Mouse (Mus musculus) forebrain, embryonic 15.5 days (tissue): ENCODE measurements at regions not wholly inside any gene's neighbourhood (a gene's known extent, or its start where the extent isn't known, plus 50 kb on each side); places are given as distances from the start of the nearest gene placed in this dataset.

ENCODE experiments used
- ATAC-seq: fragments of 200-750 bp; cut with Nextera tagmentation; replicated peaks from 2 replicates; pipeline ENCODE4 v1.8.0; 2017; ENCODE audit warnings: mild to moderate bottlenecking, moderate TSS enrichment, moderate library complexity
- H3K27ac ChIP-seq: fragments of 300-500 bp; sonication (generic); replicated peaks from 2 replicates; pipeline ENCODE4 v1.5.1; 2015; ENCODE audit warnings: mild to moderate bottlenecking, inconsistent platforms
- H3K27me3 ChIP-seq: fragments of 300-500 bp; sonication (generic); 2 replicates; pipeline ENCODE4 v1.6.1; 2015; ENCODE audit warnings: inconsistent platforms
- H3K36me3 ChIP-seq: fragments of 300-500 bp; sonication (generic); 2 replicates; pipeline ENCODE4 v1.6.1; 2015; ENCODE audit warnings: mild to moderate bottlenecking, inconsistent platforms
- H3K4me1 ChIP-seq: fragments of 300-500 bp; sonication (generic); 2 replicates; pipeline ENCODE4 v1.6.1; 2015; ENCODE audit warnings: inconsistent platforms
- H3K4me2 ChIP-seq: fragments of 300-500 bp; sonication (generic); replicated peaks from 2 replicates; pipeline ENCODE4 v1.6.1; 2015; ENCODE audit warnings: mild to moderate bottlenecking, inconsistent platforms
- H3K4me3 ChIP-seq: fragments of 300-500 bp; sonication (generic); 2 replicates; pipeline ENCODE4 v1.5.1; 2015; ENCODE audit warnings: mild to moderate bottlenecking, inconsistent platforms
- H3K9ac ChIP-seq: fragments of 300-500 bp; sonication (generic); replicated peaks from 2 replicates; pipeline ENCODE4 v1.6.1; 2015; ENCODE audit warnings: mild to moderate bottlenecking, inconsistent platforms
- H3K9me3 ChIP-seq: fragments of 300-500 bp; sonication (generic); 2 replicates; pipeline ENCODE4 v1.6.1; 2016; ENCODE audit warnings: inconsistent platforms
- WGBS: fragments of 180-500 bp; shearing (Covaris S2); methylation state at CpG from one replicate; pipeline ENCODE4 v1.1.7; 2015; ENCODE audit warnings: mixed read lengths; 5-methylcytosine and 5-hydroxymethylcytosine counted together

GRCm38 (mm10) chr15:5676704-5677103, 432.7 kb upstream of the Ptger4 start:
- H3K27me3 ChIP-seq = no peaks in the 10 kb centered on the region
- no peak for ATAC-seq
- 86% methylated on average over 3 of the region's 3 CpGs for WGBS

GRCm38 (mm10) chr15:5693810-5694209, 449.8 kb upstream of the Ptger4 start:
- H3K4me3 ChIP-seq = no peak overlapping the region
- no peaks in the 10 kb centered on the region for H3K27me3 ChIP-seq
- no peaks in the 10 kb centered on the region for H3K9me3 ChIP-seq
- WGBS = 93% methylated on average over 1 of the region's 1 CpGs
- no peak overlapping the region for H3K9ac ChIP-seq
- no peak overlapping the region for H3K4me2 ChIP-seq
- H3K4me1 ChIP-seq = no peaks in the 10 kb centered on the region
- no peak overlapping the region for H3K27ac ChIP-seq
- no peak for ATAC-seq
- no peaks in the 10 kb centered on the region for H3K36me3 ChIP-seq

More at GRCm38 (mm10) chr15:5676704-5677103, 432.7 kb upstream of the Ptger4 start:
- Histone ChIP-seq H3K9me3 (no peaks in the 10 kb centered on the region), H3K4me1 (no peaks in the 10 kb centered on the region), H3K9ac (no peak overlapping the region), H3K4me2 (no peak overlapping the region), H3K36me3 (no peaks in the 10 kb centered on the region), H3K27ac (no peak overlapping the region), H3K4me3 (no peak overlapping the region)

GRCm38 (mm10) chr15:5695015-5695414, 451.0 kb upstream of the Ptger4 start:
- Histone ChIP-seq H3K36me3 (no peaks in the 10 kb centered on the region), H3K4me1 (no peaks in the 10 kb centered on the region), H3K4me2 (no peak overlapping the region), H3K9ac (no peak overlapping the region), H3K27ac (no peak overlapping the region), H3K4me3 (no peak overlapping the region), H3K27me3 (no peaks in the 10 kb centered on the region), H3K9me3 (no peaks in the 10 kb centered on the region)
- ATAC-seq = no peak
- WGBS = 77% methylated on average over 3 of the region's 3 CpGs

GRCm38 (mm10) chr15:5708454-5708853, 464.5 kb upstream of the Ptger4 start:
- no peaks in the 10 kb centered on the region for H3K27me3 ChIP-seq
- no peak overlapping the region for H3K27ac ChIP-seq
- H3K9me3 ChIP-seq = no peaks in the 10 kb centered on the region
- no peaks in the 10 kb centered on the region for H3K4me1 ChIP-seq
- no peak overlapping the region for H3K9ac ChIP-seq
- H3K4me2 ChIP-seq = no peak overlapping the region
- H3K4me3 ChIP-seq = no peak overlapping the region
- 86% methylated on average over 5 of the region's 5 CpGs for WGBS
- no peaks in the 10 kb centered on the region for H3K36me3 ChIP-seq
- no peak for ATAC-seq

GRCm38 (mm10) chr15:5740658-5741057, 496.7 kb upstream of the Ptger4 start:
- no peaks in the 10 kb centered on the region for H3K9me3 ChIP-seq
- WGBS = 40% methylated on average over 1 of the region's 1 CpGs
- H3K9ac ChIP-seq = no peak overlapping the region
- no peak overlapping the region for H3K4me3 ChIP-seq
- H3K36me3 ChIP-seq = no peaks in the 10 kb centered on the region
- no peak overlapping the region for H3K27ac ChIP-seq
- H3K4me1 ChIP-seq = no peaks in the 10 kb centered on the region
- no peak for ATAC-seq
- no peak overlapping the region for H3K4me2 ChIP-seq
- no peaks in the 10 kb centered on the region for H3K27me3 ChIP-seq

- Histone ChIP-seq H3K4me3 (no peak overlapping the region), H3K9ac (no peak overlapping the region), H3K4me2 (no peak overlapping the region), H3K9me3 (no peaks in the 10 kb centered on the region), H3K27ac (no peak overlapping the region), H3K36me3 (no peaks in the 10 kb centered on the region), H3K27me3 (no peaks in the 10 kb centered on the region), H3K4me1 (no peaks in the 10 kb centered on the region)
- 91% methylated on average over 5 of the region's 5 CpGs for WGBS
- no peak for ATAC-seq
Observed at GRCm38 (mm10) chr15:5743893-5744292, 499.9 kb upstream of the Ptger4 start.

GRCm38 (mm10) chr15:5758690-5759089, 514.7 kb upstream of the Ptger4 start:
- Histone ChIP-seq H3K4me3 (no peak overlapping the region), H3K36me3 (no peaks in the 10 kb centered on the region), H3K9ac (no peak overlapping the region), H3K4me2 (no peak overlapping the region), H3K9me3 (no peaks in the 10 kb centered on the region), H3K4me1 (no peaks in the 10 kb centered on the region), H3K27ac (no peak overlapping the region), H3K27me3 (no peaks in the 10 kb centered on the region)
- no peak for ATAC-seq
- WGBS = 87% methylated on average over 2 of the region's 2 CpGs

GRCm38 (mm10) chr15:5762216-5762615, 518.2 kb upstream of the Ptger4 start:
- H3K9me3 ChIP-seq = no peaks in the 10 kb centered on the region
- no peak overlapping the region for H3K4me2 ChIP-seq
- no peak for ATAC-seq
- no peak overlapping the region for H3K9ac ChIP-seq
- no peak overlapping the region for H3K4me3 ChIP-seq
- 89% methylated on average over 4 of the region's 4 CpGs for WGBS
- no peaks in the 10 kb centered on the region for H3K4me1 ChIP-seq
- no peak overlapping the region for H3K27ac ChIP-seq
- no peaks in the 10 kb centered on the region for H3K27me3 ChIP-seq
- H3K36me3 ChIP-seq = no peaks in the 10 kb centered on the region

GRCm38 (mm10) chr15:5777074-5777473, 522.5 kb upstream of the Dab2 start:
- Histone ChIP-seq H3K27ac (no peak overlapping the region), H3K36me3 (no peaks in the 10 kb centered on the region), H3K9ac (no peak overlapping the region), H3K27me3 (no peaks in the 10 kb centered on the region), H3K4me3 (no peak overlapping the region), H3K4me1 (no peaks in the 10 kb centered on the region), H3K9me3 (no peaks in the 10 kb centered on the region), H3K4me2 (no peak overlapping the region)
- no peak for ATAC-seq
- WGBS = 85% methylated on average over 4 of the region's 4 CpGs

- no peaks in the 10 kb centered on the region for H3K36me3 ChIP-seq
- ATAC-seq = no peak
- H3K9ac ChIP-seq = no peak overlapping the region
- H3K4me2 ChIP-seq = no peak overlapping the region
- no peaks in the 10 kb centered on the region for H3K9me3 ChIP-seq
- 89% methylated on average over 3 of the region's 3 CpGs for WGBS
- no peaks in the 10 kb centered on the region for H3K27me3 ChIP-seq
- no peak overlapping the region for H3K4me3 ChIP-seq
- H3K27ac ChIP-seq = no peak overlapping the region
- H3K4me1 ChIP-seq = no peaks in the 10 kb centered on the region
Observed at GRCm38 (mm10) chr15:5799917-5800316, 499.7 kb upstream of the Dab2 start.

GRCm38 (mm10) chr15:5811154-5811732, 488.3 kb upstream of the Dab2 start:
- no peak overlapping the region for H3K4me3 ChIP-seq
- H3K4me1 ChIP-seq = no peaks in the 10 kb centered on the region
- no peak for ATAC-seq
- H3K9ac ChIP-seq = no peak overlapping the region
- no peaks in the 10 kb centered on the region for H3K36me3 ChIP-seq
- no peaks in the 10 kb centered on the region for H3K27me3 ChIP-seq
- H3K4me2 ChIP-seq = no peak overlapping the region
- H3K9me3 ChIP-seq = no peaks in the 10 kb centered on the region
- 85% methylated on average over 9 of the region's 9 CpGs for WGBS
- H3K27ac ChIP-seq = no peak overlapping the region

- ATAC-seq = no peak
- no peak overlapping the region for H3K4me3 ChIP-seq
- H3K9ac ChIP-seq = no peak overlapping the region
- H3K27me3 ChIP-seq = no peaks in the 10 kb centered on the region
- H3K27ac ChIP-seq = no peak overlapping the region
- no peaks in the 10 kb centered on the region for H3K4me1 ChIP-seq
- H3K9me3 ChIP-seq = no peaks in the 10 kb centered on the region
- WGBS = 74% methylated on average over 1 of the region's 1 CpGs
- H3K36me3 ChIP-seq = no peaks in the 10 kb centered on the region
- H3K4me2 ChIP-seq = no peak overlapping the region
Observed at GRCm38 (mm10) chr15:5811958-5812357, 487.6 kb upstream of the Dab2 start.

GRCm38 (mm10) chr15:5817901-5818576, 481.5 kb upstream of the Dab2 start:
- 84% methylated on average over 7 of the region's 7 CpGs for WGBS
- ATAC-seq = no peak
- H3K9ac ChIP-seq = no peak overlapping the region

More at GRCm38 (mm10) chr15:5817901-5818576, 481.5 kb upstream of the Dab2 start:
- Histone ChIP-seq H3K4me2 (no peak overlapping the region), H3K36me3 (no peaks in the 10 kb centered on the region), H3K4me3 (no peak overlapping the region), H3K27me3 (no peaks in the 10 kb centered on the region), H3K9me3 (no peaks in the 10 kb centered on the region), H3K4me1 (no peaks in the 10 kb centered on the region), H3K27ac (no peak overlapping the region)
